Mouse (Mus musculus) MN1 (cell line): ENCODE measurements around the gene Vmn1r67.

ENCODE experiments used
- DNase-seq: peaks from one replicate; pipeline ENCODE4 v3.0.0-alpha.2; 2016; ENCODE audit warnings: low spot score

The Vmn1r67 gene

DNA sequence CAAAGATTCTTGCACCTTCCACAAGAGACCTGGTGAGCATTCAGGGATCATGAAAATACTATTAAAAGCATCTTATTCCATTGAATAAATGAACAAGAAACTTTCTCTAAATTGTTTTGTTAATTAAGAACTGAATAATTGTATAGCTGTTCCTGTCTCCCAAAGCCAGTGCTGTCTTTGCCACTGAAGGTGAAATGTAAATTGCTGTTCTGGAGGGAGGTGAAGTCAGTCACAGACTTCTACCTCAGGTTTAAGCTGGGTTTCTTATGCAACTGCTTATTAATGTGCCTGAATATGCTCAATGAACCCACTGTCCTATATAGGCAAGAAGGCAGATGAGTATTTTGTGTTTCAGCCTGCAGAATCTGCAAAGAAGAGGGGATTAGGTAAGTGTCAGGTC, at the start of gene Vmn1r67:
Vmn1r67 (plus strand) TSS at position 301 of the 400 bp plus-strand sequence.
- DNase-seq: no peak

DNA sequence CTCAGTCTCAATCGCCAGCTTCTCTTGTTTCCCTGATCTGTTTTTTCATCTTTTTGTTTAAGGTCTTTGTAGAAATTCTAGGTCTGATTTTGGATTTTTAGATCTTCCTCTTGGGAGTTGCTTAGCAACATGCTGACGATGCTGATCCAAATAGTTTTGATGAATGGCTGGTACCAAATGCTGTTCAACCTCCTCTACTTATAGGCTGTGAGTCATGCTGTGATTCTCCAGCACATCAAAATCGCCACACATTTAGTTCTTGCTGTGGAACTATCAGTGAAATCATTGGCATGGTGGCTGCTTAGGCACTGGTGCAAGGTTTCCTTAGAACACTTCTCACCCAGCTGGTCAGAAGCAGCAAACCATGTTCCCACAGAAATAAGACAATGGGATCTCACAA, 15.0 kb downstream of the Vmn1r67 start:
- no peak for DNase-seq

DNA sequence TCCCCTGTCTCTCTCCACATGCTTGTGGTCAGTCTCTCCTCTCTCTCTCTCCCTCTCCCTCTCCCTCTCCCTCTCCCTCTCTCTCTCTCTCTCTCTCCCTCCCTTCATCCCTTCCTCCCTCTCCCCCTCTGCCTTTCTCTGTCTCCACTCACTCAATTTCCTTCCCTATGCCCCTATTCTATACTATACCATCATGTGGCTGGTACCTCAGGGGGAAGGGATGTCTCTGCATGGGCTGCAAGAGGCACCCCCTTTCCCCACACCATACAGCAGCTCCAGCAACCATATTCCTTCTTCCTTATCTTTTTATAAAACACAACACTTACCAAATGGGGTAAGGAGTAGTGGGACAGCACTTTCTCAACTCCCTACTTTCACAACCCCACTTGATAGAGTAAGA, 36.7 kb downstream of the Vmn1r67 start:
- DNase-seq: no peak

DNA sequence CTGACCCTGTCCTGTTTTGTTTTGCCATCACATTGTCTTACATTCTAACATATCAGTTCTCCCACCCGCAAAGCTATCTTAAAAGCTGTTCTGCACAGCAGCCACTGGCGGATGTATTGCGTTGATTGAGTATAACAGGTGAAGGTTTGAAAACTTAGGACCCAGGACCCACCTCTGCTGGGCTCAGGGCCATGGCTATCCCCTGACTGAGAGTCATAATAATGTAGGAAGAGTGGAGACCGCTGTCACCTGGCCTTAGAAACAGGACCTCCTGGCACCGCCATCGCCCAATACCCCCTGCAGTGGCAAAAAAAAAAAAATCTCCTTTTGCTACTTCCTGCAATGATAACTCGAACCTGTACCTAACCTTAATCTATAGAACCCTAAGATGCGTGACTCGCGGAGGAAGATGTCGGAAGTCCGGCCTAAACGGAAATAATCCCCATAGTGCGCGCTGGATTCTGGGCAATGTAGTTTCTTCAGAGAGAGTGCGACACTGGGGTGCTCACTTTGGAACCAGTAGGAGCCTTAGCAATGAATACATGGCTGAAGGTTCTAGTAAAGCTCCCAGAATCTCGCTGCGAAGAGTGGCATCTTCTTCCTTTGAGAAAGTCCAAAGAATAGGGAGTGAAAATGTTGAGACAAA, 37.6 kb downstream of the Vmn1r67 start:
- DNase-seq: no peak

DNA sequence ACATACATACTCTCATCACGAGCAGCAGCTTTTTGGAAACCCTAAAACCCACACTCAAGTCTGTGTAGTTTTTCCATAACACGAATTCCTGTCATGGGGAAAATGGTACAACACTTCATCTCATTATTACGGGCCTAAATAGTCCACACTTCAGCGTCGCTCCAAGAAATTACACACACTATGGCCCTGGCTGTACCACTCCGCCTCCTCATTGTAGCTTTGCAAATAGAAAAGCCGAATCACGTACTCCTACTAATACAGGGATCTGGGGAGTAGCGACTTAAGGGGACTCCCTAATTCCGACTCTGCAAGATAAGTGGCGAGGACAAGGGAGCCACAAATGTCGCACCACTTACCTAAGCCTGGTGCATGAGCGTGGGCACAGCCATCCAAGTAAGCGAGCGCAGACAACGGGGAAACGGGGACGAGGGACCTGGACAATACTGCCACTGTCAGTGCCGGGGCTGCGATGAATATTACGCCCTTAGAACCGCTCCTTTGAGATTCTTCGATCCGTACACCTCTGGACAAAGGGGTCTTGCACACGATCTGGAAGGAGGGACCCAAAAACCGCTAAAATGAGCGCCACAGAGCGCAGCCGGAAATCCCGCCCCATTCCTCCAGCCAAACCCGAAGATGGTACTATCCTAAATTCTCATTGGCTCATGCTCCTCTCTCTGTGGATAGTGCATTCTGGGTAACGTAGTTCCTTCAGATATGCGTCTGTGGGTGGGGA, 51.8 kb downstream of the Vmn1r67 start, which contains the start of gene Zik1:
Zik1 (minus strand) TSS at position 609 of the 736 bp plus-strand sequence.
- peak; percentile 63 for DNase-seq

DNA sequence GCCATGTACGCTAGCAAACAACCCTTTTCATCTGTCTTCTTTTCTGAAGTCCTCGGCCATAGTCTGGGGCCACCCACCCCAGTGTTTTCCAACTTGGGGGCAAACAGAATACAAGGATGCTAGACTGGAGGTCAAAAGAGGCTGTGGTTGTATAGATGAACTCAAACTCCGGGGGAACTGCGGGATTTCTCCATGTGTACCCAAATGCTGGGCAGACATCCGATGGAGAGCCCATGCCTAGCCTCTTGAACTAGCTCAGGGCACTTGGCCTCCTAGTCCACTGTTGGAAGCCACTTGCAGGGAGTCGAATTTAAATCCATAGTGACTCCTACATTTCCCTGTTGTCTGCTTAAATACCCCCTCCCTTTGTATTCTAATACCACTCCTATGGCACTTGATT, 52.4 kb downstream of the Vmn1r67 start:
- DNase-seq: no peak
